Mouse (Mus musculus) adipocyte (in vitro differentiated cells): ENCODE results near the gene Slc25a12.

Source experiments
- DNase-seq: peaks from one replicate; pipeline ENCODE4 v3.0.0-alpha.2; 2016; ENCODE audit warnings: low spot score

Gene Slc25a12

DNA sequence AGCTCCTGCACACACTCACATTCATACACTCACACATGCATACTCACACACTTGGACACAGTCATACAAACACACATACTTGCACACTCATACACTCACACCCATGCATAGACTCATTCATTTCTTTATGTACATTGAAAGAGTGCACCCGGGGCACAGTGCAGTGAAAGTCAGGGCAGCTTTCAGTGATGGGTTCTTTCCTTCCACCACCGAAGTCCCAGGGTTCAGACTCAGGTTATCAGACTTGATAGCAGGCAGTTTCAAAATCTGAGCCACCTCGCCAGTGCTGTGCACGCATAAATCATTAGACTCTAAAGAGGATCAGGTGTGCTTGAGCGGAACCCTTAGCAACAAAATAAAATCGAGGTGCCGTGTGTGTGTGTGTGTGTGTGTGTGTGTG is 17.4 kb downstream of the Slc25a12 start:
- no peak for DNase-seq

DNA sequence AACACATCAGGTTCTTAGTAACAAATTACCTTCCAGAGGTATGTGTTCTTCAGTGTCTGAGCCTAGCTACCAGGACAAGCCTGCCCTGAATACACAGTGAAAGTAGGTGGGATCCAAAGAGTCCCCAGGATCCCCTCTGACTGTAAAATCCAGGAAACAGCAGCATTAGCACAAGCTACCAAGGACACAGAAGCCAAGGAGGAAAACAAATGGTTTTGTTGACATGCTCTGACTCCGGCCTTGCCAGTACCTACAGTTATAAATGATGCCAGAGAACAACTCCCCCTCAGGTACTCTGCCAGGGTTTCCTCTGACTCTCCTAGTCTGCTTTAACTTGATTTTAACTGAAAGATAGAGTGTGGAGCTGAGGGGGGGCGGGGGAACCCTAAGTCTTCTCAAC is 18.0 kb downstream of the Slc25a12 start:
- no peak for DNase-seq

DNA sequence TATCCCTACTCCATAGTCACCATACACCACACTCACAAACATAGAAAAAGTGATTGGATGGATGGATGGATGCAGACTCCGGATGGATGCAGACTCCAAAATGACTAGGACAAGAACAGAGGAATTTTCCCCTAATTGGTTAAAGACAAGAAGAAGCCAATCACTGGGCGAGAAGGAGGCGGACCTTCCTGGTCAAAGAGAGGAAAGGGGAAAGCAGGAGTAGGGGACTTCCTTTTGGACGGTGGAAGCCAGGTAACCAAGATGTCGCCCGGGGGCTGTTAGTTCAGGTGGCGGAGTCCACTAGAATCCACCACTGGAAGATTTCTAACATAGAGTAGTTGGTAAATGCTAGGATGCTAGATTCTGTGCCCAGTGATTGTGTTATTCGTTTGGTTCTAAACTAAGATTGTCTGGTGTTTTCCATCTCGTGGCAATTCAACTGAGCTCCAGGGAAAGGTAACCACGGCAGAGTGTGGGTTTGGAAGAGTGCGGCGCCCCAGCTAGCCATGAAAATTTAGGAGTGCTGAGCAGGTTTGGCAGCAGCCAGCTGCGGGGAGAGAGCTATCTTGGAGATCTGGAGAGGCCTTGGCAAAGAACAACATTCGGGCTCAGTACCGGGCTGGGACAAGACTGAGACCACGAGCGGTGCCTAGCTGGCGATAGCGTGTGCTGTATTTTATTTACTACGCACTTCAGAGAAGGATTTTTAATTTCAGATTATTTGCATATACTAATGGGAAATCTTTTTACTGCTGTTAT is 19.6 kb downstream of the Slc25a12 start:
- DNase-seq = no peak

DNA sequence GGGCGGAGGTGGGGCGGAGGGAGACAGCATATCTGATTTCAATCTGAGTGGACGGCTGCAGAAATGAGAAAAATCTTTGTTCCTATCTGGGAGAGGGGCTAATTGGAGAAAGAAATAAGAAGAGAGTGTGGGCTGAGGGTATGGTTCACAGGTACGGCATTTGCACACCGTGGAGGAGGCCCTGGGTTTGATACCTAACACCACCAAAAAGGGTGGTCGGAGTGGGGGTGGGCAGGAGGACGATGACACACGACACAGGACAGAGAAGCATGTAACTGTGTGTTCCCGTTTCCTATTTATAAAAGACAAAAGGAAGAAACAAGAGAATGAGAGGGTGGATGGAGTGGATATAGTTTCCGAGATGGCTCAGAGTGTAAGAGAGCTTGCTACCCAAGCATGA is 20.4 kb downstream of the Slc25a12 start:
- DNase-seq = no peak

DNA sequence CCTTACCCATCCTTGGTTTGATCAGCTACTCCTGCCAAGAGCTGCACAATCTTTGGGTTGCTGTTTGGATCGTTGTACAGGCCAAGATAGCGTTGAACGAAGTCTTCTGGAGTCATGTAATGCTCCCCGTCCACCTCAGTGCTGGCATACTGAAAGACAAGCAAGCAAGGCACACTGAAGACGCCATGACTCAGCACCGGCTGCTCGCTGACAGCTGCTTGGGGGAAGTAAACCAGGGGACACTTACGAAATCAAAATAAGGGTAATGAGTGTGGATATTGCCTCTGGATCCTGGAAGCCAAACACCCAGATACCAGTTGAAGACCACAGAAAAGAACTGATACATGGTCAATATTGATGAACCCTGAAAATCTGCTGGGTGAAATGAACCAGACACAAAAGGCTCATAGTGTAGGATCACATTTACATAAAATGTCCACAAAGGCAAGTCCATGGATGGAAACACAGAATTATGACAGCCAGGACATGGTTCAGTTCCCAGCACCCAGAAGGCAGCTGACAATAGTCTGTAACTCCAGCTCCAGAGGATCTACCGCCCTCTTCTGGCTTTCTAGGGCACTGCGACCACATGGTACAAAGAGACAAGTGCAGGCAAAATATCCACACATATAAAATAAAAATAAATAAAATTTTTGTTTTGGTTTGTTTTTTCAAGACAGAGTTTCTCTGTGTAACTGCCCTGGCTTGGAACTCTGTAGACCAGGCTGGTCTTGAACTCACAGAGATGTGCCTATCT is 23.5 kb downstream of the Slc25a12 start:
- no peak for DNase-seq

DNA sequence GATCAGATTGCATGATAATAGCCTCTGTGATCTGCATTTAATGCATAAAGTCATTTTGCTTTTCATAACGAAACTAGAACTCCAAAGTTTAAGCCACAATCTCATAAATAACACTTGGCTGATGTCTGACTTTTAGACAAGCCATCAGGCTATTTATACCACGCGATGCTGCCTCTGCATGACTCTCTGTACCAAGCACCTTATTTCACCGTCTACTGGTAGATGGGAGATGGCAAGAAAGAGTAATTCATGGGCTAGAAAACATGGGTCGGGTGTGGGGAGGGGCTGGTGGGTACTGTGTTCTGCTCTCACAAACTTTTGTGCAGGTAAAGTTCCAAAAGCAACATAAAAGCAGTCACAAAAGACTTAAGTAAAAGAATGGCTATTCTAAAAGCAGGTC is 27.4 kb downstream of the Slc25a12 start:
- no peak for DNase-seq

DNA sequence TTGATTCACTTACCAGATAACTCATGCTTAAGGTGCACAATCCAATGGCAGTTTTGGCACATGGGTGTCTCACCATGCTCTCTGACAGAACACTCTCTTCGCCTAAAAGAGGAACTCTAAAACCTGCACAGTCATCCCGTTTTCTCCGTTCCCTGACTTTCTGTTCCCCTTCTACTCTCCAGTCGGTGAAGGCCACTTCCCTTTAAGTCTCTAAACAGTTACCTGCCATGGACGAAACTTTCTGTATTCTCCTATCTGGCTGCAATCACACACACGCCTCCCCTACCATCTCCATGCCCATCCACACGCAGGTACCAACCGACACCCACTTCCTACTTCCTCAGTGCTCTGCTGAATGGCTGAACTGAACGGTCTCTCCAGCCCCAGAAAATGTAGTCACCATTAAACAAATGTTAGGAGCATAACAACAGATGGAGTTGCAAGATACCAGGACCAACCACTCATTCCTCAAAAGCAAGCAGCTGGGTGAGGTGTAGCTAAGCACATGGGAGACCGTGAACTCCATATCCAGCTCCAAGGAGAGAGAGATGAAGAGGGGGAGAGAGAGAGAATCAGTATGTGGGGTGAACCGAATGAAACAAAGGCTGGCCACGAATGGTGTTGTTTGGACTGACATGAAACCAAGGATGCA is 29.3 kb downstream of the Slc25a12 start:
- DNase-seq = no peak

DNA sequence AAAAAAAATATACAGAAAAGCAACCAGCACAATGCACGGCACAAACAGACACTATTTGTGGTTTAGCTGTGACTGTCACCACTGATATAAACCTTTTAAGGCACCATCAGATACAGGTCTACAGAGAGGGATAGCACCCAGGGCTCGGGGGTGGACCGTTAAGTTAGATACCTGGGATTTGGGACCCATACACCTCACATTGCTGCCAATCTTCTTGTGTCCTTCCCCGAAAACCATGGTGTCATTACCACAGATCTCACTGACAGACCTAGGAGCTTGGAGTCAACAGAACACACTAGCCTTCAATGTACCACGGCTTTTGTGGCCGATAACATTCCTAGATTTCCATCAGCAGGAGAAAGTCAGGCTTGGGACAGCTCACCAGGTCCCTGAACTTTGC is 30.9 kb downstream of the Slc25a12 start:
- DNase-seq = no peak

DNA sequence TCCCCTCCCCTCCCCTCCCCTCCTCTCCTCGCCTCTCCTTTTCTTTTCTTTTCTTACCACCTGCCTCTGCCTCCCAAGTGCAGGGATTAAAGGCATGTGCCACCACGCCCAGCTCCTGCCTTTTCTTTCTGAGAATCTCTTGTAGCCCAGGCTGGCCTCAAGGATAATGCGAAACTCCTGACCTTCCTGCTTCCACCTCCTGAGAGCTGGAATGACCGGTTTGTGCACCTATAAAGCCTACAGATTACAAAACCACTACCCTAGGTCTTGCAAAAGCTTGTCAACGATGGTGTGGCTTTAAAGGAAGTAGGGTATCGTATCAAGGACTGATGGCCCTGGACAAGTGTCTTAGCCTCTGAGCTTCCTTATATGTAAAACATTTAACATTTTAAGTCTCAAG is 31.3 kb downstream of the Slc25a12 start:
- no peak for DNase-seq

DNA sequence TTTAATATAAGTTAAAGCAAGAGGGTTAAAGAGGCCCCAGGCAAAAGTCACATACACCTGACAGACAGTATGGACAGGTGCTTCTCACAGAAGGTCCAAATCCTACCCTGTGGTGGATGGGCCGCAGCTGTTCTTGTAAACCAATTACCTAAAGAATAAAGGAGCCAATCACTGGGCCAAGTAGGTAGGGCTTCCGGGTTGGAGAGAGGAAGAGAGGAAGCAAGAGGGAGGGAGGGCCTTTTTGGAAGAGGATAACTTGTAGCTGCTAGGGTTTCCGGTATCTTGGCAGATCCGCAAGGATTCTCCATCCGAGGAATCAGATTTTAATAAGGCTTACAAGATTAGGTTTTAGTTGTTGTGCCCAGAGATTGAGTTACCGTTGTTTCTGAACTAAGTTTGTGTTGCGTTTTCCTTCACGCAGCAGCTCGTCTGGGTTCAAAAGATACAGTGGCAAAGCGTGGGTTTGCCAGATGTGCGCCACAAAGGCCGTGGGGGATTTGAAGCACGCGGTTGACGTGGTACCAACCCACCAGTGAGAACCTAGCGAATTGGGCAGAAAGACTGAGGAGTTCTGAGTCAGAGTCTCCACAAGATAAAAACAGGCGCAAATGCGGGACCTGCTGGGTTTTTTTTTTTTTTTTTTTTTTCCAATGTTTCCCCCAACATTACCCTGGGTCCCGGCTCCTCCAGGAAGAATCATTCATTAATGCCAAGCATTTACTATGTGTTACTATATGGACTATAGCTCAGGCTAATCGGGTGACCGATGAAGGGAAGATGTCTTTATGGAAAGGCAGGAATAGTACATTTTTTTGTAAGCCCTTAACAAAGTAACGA is 33.3 kb downstream of the Slc25a12 start:
- DNase-seq = no peak

DNA sequence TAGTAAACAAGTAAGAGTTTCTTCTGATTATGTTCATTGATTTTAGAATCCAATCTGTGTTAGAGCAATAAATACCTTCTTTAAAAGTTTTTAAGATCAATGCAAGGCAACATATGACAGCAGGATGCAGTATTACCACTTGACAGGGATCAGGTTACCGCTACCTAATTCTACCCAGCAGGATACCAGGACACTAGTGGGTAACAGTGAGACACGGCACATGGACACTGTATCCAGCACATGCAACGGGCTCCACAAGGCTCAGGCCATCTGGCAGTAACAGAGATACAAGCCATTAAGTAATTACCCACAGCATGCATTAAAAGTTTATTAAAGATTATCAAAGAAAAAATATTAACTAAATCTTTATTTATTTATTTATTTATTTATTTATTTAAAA is 37.8 kb downstream of the Slc25a12 start:
- no peak for DNase-seq

DNA sequence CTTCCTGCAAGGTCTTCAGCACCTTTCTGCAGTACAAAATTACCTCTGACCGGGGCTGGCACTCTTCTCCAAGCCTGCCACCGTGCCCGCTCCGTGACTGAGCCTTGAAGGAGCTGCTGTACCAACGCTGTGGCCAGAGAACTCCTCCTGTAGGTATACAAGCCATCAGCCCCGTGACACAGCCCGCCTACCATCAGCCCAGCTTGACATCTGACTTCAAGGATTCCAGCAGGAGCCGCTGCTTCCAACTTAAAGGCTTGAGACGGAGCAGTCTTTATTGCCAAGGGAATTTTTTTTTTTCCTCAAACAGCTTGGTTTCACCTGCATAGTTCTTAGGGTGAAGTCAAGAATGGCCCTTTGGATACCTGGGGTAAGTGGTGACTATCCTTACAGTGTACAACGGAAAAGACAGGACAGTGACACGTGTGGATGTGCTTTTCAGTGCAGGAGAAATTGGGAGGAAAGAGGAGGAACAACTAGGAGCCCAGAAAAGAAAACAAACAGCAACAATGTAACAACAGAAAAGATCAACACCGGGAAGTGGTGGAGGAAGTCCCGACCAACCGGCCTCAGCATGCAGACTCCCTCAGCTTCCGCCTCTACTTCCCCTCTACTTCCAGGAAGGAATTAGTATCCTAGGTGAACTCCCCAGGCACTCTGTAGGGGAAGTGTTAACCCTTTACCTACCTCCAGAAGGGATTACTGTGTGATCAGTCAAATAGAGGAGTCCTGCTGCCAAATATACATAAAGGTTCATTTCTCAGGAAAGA is 39.0 kb downstream of the Slc25a12 start:
- DNase-seq = no peak

DNA sequence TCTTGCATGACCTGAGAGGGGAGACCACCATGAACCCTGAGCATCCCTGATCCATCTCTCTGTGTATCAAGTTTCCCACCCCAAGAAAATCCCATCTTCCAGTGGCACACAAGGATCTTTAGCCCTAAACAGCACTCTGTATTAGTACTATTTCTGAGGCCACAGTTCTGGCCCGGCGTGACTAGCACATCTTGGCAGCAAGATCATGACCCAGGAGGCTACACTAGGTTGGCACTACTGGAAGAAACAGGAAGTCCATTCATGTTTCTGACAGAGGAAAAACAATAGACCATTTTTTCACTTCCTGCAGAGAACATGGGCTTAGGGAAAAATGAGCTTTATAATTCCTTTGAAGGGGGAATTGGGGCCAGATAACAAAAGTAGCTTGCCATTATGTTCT is 39.8 kb downstream of the Slc25a12 start:
- DNase-seq = no peak

DNA sequence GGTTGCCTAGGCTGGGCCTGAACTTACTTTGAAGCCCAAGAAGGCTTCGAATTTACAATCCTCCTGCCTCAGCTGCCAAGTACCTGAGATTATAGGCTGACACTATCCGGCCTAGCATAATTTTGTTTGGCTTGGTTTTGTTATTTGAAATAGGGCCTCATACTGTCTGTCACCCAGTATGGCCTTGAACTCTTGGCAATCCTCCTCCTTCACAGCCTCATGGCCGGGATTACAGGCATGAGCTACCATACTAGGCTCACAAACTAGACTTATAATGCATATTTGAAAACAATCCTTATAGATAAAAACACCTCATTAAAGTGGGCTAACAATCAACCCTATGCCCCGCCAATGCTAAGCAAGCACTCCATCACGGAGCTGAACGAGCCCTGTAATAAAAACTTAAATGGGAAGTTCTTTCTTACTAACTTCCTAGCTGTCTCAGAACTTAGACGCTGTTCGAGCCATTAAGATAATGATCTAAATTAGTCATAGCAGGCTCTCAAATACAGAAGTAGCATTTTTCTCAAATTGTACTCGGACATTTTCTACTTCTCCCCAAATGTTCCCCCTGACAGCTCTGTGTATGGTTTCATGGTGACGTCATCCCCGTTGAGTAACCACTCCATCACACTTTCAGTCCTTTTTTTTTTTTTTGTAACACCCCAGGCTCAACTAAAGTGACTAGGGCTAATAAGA is 40.6 kb downstream of the Slc25a12 start:
- DNase-seq = no peak

DNA sequence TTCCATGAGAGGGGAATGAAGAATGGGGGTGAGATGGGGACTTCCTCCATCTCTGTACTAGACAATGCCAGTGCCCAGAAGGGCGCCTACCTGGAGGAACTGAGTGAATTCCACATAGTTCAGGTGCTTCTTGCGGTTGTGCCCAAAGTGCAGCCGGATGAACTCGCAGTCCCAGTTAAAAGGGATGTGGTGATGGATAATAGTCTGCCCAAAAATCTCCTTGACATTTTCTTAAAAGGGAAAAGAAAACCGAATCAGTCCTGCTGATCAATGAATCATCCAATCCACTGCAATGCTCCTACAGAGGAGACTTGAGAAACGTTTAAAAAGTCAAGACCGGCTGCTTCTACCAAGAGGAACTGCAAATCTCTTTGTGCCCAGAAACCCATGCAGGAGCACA is 43.7 kb downstream of the Slc25a12 start:
- no peak for DNase-seq

DNA sequence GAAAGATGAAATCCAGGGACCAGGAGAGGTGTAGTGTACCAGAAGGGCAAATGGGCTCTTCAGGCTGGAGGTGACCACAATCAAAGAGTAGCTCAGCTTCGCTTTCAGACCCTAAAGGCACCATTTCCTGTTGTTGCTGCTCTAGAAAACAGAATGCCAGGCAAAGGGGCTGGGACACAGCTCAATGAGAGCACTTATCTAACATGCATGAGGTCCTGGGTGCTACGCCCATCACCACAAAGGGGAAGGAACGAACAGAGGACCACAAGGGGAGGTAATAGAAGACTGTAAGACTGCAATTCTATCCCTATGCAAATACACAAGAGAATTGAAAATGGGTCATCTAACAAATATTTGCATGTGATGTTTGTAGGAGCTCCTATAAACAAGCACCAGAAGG is 46.1 kb downstream of the Slc25a12 start:
- no peak for DNase-seq

DNA sequence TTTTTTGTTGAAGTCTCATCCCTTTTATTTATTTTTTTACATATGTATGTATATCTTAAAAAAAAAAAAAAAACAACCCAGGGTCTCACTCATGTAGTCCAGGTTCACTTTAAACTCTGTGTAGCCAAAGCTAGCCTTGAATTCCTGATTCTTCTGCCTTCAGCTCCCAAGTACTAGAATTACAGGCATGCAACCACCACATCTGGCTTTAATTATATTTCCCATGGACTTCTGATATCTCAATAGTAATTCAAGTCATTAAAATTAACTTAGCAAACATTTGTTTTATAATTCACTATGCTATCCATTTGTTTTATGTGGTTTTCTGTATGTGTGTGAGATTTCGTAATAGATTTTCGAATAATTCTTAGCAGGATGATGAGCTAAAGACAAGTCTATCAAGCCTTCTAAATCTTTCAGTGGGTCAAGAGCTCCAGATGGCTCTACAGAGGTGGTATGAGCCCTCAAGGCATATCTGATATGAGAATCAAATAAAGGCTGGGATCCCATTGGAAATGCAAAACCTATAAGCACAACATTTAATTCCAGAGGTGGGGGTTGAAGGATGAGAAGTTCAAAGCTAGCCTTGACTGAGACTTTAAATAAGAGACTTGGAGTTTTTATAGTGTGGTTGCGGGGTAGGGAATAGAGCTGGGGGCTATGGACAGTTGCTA is 51.3 kb downstream of the Slc25a12 start:
- DNase-seq = no peak

DNA sequence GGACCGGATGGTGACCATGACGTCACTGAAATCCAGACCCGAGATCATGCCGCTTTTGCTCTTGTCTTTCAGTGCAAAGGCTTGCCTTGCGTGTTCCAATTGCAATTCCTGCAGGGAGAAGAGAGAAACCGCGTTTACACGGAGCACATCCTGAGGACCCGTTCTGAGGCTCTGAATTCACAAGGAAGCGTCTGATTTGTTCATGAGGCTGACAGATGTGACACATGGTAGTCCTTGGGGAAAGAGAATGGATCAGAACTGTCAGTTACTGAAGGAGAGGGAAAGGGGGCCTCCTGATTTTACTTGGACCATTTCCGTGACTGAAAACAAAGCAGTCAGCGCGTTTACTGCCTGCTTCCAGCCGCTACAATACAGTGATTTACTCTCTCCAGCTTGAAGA is 52.5 kb downstream of the Slc25a12 start:
- no peak for DNase-seq

DNA sequence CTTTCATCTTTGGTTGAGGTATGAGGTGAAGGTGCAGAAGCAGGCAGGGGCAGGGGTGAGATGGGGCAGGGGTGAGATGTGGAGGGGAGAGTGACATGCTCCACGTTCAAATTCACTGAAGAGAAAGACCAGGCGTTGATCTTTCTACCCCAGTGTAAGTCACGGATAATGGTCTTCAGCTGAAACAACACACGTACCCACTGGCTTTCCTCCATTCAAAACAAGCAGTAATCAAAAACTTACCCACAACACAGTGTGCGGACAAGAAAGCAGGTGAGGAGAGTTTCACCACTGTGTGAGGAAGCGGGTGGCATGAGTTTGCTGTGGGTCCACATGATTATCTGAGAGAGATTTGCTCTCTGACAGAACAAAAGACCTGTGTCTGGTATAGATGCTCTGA is 53.5 kb downstream of the Slc25a12 start:
- DNase-seq = no peak

DNA sequence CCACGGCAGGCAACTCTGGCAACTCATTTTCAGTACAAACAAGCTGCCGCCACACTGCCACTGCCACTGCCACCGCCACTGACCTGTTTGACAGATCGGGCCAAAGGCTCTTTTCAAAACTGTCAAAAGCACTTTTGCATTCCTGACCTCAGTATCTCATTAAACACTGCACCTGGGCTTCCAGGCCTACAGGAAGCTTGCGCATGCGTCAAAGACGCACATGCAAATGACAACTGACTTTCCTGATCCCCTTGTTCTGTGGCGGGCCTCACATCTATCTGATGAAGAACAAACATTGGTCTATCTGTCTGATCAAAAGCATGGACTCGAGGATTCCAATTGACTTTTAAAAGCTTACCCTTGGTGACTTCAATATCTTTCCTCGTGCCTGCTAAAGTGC is 55.5 kb downstream of the Slc25a12 start:
- no peak for DNase-seq
